Mouse (Mus musculus) regulatory T cell (primary cell): ENCODE data around the gene Rpl3l.
"Not testable (repeated sequence)": the region's sequence is repeated elsewhere in the genome, so short reads cannot be mapped to it uniquely, and the experiment has no call there.

Experiments
- in situ Hi-C: fragments of 300-600 bp; cut with MboI, MseI; formaldehyde crosslinking; loops from one replicate; pipeline ENCODE4 v1.15.1; 2025; ENCODE audit warnings: high pct_unique_total_duplicates

The Rpl3l gene

GRCm38 (mm10) chr17:24719494-24720222, 8.0 kb upstream of the Rpl3l start:
- in situ Hi-C loops: no loop called here

GRCm38 (mm10) chr17:24720616-24721015, 7.0 kb upstream of the Rpl3l start:
- in situ Hi-C loops: not testable (repeated sequence)

GRCm38 (mm10) chr17:24721383-24721955, 6.2 kb upstream of the Rpl3l start:
- in situ Hi-C loops: not testable (repeated sequence)

- in situ Hi-C loops: no loop called here
These were observed 5.2 kb upstream of the Rpl3l start for GRCm38 (mm10) chr17:24722220-24722924.

- in situ Hi-C loops: no loop called here
These were observed 4.3 kb upstream of the Rpl3l start for GRCm38 (mm10) chr17:24723122-24723880.

- in situ Hi-C loops: no loop called here
These were observed 3.8 kb upstream of the Rpl3l start for GRCm38 (mm10) chr17:24723881-24724180.

GRCm38 (mm10) chr17:24724184-24724583, 3.4 kb upstream of the Rpl3l start, which contains the start of gene Ndufb10:
TSS of gene Ndufb10 (minus strand) at chr17:24724478.
- in situ Hi-C loops: no loop called here

GRCm38 (mm10) chr17:24725637-24726390, 1.8 kb upstream of the Rpl3l start:
- in situ Hi-C loops: no loop called here

- in situ Hi-C loops: no loop called here
These were observed 564 bp downstream of the Rpl3l start for GRCm38 (mm10) chr17:24728184-24728583.

GRCm38 (mm10) chr17:24729067-24729466, 1.4 kb downstream of the Rpl3l start:
- in situ Hi-C loops: no loop called here

GRCm38 (mm10) chr17:24730787-24731186, 3.2 kb downstream of the Rpl3l start:
- in situ Hi-C loops: no loop called here

- in situ Hi-C loops: no loop called here
These were observed 4.8 kb downstream of the Rpl3l start for GRCm38 (mm10) chr17:24732233-24732935.

- in situ Hi-C loops: no loop called here
These were observed 5.9 kb downstream of the Rpl3l start for GRCm38 (mm10) chr17:24733434-24734050.

- in situ Hi-C loops: no loop called here
These were observed 6.9 kb downstream of the Rpl3l start for GRCm38 (mm10) chr17:24734513-24734912.

GRCm38 (mm10) chr17:24735446-24735845, 7.8 kb downstream of the Rpl3l start:
- in situ Hi-C loops: no loop called here

- in situ Hi-C loops: no loop called here
These were observed 8.9 kb downstream of the Rpl3l start, which contains the start of gene Msrb1 for GRCm38 (mm10) chr17:24736330-24737051. TSS of gene Msrb1 (plus strand) at chr17:24736642.

- in situ Hi-C loops: no loop called here
These were observed 9.7 kb downstream of the Rpl3l start for GRCm38 (mm10) chr17:24737135-24737810.

- in situ Hi-C loops: no loop called here
These were observed 10.6 kb downstream of the Rpl3l start for GRCm38 (mm10) chr17:24738238-24738637.

- in situ Hi-C loops: loop anchor here (10.0 kb wide), 1 partner anchor 75 kb away; no protein-coding TSS in a partner anchor
These were observed 12.3 kb downstream of the Rpl3l start for GRCm38 (mm10) chr17:24739926-24740325.
